Comparison of ENCODE assay signal across 21 mouse cellular contexts in the genomic region with DNA sequence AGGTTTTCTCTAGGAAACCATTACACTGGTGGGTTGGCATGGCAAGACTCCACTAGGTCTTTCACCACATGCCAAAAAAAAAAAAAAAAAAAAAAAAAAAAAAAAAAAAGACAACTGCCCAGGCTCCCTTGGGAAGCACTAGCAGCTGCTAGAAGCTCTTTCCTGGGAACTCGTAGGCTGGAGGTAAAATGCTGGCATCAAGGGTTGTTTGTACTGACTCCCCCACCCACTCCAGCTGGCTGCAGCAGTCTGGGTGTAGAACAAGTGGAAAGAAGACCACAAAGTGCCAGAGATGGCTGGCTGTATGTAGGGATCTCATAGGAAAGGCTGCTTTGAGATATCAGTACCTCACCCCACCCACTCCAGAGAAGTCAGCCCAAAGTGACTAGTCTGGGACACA.
DNase-seq lines count a peak whose midpoint lies in the region; ATAC-seq lines count a peak whose summit lies in the region.
"Had no signal": no experiment of that assay in that cellular context is flagged by ENCODE, and none has a peak within 500 bp of the region (broad histone marks: within the 10 kb centered on the region; RNA-seq: fewer than 3 reads in every experiment).

No protein-coding gene starts in this region.

- no peak for ATAC-seq in intestine, embryonic 15.5 days
- ATAC-seq: intestine, postnatal 0 days; Patski had no signal

- H3K9me3 ChIP-seq in intestine, embryonic 15.5 days = no peaks in the 10 kb centered on the region
- H3K9me3 ChIP-seq: embryonic facial prominence, embryonic 12.5 days; heart, embryonic 15.5 days; hindbrain, embryonic 13.5 days; limb, embryonic 12.5 days; stomach, embryonic 15.5 days had no signal

- H3K4me3 ChIP-seq in intestine, embryonic 15.5 days (replicated peaks) = no peak overlapping the region
- H3K4me3 ChIP-seq: embryonic facial prominence, embryonic 12.5 days; heart, embryonic 15.5 days; hindbrain, embryonic 13.5 days; limb, embryonic 12.5 days; midbrain, embryonic 12.5 days; stomach, embryonic 15.5 days had no signal

- WGBS in intestine, embryonic 15.5 days = 57% methylated on average over 1 of the region's 1 CpGs

- H3K4me2 ChIP-seq in intestine, embryonic 15.5 days (replicated peaks) = no peak overlapping the region
- H3K4me2 ChIP-seq: embryonic facial prominence, embryonic 12.5 days; heart, embryonic 15.5 days; hindbrain, embryonic 13.5 days; limb, embryonic 12.5 days; midbrain, embryonic 12.5 days; stomach, embryonic 15.5 days had no signal

- intact Hi-C loops in left cerebral cortex, postnatal 4 days (cut with DNase I) = no loop called here

- H3K27me3 ChIP-seq in intestine, embryonic 15.5 days (replicated peaks) = no peaks in the 10 kb centered on the region
- H3K27me3 ChIP-seq: embryonic facial prominence, embryonic 12.5 days; heart, embryonic 15.5 days; hindbrain, embryonic 13.5 days; limb, embryonic 12.5 days; midbrain, embryonic 12.5 days; Patski; stomach, embryonic 15.5 days had no signal

- peak; percentile 8 for DNase-seq in gastrocnemius, postnatal 25 days
- DNase-seq in gastrocnemius, postnatal 10 days = no peak
- peak; percentile 73 for DNase-seq in right cerebral cortex, adult 18-20 months
- DNase-seq in right cerebral cortex, postnatal 4 days = no peak
- peak; percentile 9 for DNase-seq in left cerebral cortex, postnatal 4 days
- DNase-seq in adrenal gland, postnatal 25 days = no peak
- DNase-seq: cerebellum, postnatal 36 days; heart, adult 11 months; kidney, postnatal 25 days; lung, adult 18-20 months; lung, postnatal 4 days; thymus, postnatal 14 days had no signal

- H3K9ac ChIP-seq in intestine, embryonic 15.5 days = no peak overlapping the region
- H3K9ac ChIP-seq: embryonic facial prominence, embryonic 12.5 days; heart, embryonic 15.5 days; hindbrain, embryonic 13.5 days; limb, embryonic 12.5 days; midbrain, embryonic 12.5 days; stomach, embryonic 15.5 days had no signal

- no peaks in the 10 kb centered on the region for H3K36me3 ChIP-seq in intestine, embryonic 15.5 days
- H3K36me3 ChIP-seq: embryonic facial prominence, embryonic 12.5 days; heart, embryonic 15.5 days; hindbrain, embryonic 13.5 days; limb, embryonic 12.5 days; midbrain, embryonic 12.5 days; stomach, embryonic 15.5 days had no signal

- H3K27ac ChIP-seq in intestine, embryonic 15.5 days = no peak overlapping the region
- H3K27ac ChIP-seq: embryonic facial prominence, embryonic 12.5 days; heart, embryonic 15.5 days; hindbrain, embryonic 13.5 days; limb, embryonic 12.5 days; midbrain, embryonic 12.5 days; stomach, embryonic 15.5 days had no signal

- no peaks in the 10 kb centered on the region for H3K4me1 ChIP-seq in intestine, embryonic 15.5 days (replicated peaks)
- H3K4me1 ChIP-seq: embryonic facial prominence, embryonic 12.5 days; heart, embryonic 15.5 days; hindbrain, embryonic 13.5 days; midbrain, embryonic 12.5 days; stomach, embryonic 15.5 days had no signal

Comparison
In these comparisons a context has a peak if more than half of its experiments do, and no peak if none do; other contexts are left out.
1. DNase-seq: peak in gastrocnemius, postnatal 25 days (single experiment), right cerebral cortex, adult 18-20 months (single experiment) and left cerebral cortex, postnatal 4 days (single experiment); none in gastrocnemius, postnatal 10 days (single experiment), right cerebral cortex, postnatal 4 days (single experiment) and adrenal gland, postnatal 25 days (single experiment).